Mouse (Mus musculus): ENCODE results near the gene Strn3. TPM values are rescaled to one million over a fixed set of nuclear protein-coding genes. Genes with fewer than 3 reads are reported as not detected.

The Strn3 gene
- total RNA-seq (2021): 10 to 100 TPM; 80.5 to 82.6 TPM
- long read RNA-seq, transcript Strn3-201 (18 exons, 3,046 nt): minor isoform, 25 of 77 reads
- long read RNA-seq, transcript Strn3-202 (16 exons, 2,791 nt): major isoform, 28 of 77 reads
- long read RNA-seq, partial matches to known transcripts: 5 of 77 reads
- long read RNA-seq, other reads (novel, unspliced or antisense): 19 of 77 reads

DNA sequence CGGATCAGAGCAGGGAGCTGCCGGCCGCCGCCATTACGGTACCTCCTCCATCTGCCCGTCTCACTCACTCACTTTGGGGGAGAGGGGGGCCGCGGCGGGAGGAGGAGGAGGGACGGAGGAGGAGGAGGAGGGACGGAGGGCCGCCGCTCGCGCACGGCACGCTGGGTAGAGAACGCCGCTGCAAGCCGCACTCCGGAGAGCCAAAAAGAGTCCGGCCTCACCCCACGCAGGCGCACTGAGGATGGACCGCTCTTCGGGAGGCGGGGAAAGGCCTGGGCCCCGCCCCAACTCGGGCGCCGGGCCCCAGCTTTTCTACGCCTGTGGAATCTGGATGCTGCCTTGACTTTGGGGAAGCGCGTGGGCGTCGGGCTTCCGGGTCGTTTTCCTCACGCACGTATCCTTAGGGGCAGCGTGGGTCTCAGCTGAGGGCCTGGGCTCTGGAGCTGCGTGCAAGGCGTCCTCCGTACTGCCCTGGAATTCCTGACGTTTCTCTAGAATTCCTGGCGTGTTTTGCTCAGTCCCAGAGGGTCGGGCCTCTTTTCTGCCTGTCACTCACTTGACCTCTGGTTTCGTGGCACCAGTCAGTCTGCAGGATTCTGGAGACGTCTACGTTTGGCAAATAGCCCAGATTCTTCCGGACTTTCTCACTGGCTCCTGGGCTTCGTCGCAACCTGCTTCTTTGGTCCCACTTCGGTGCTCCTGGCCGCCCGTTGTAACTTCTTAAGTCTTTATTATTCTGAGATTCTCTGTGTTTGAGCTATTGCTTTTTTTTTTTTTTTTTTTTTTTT lies at the start of gene Strn3:
Gene Strn3 (minus strand): TSS at position 53 of the 788 bp plus-strand sequence.
- DNase-seq (ENCODE audit: low spot score in 2 of 2): peak; percentile 92 to 96

DNA sequence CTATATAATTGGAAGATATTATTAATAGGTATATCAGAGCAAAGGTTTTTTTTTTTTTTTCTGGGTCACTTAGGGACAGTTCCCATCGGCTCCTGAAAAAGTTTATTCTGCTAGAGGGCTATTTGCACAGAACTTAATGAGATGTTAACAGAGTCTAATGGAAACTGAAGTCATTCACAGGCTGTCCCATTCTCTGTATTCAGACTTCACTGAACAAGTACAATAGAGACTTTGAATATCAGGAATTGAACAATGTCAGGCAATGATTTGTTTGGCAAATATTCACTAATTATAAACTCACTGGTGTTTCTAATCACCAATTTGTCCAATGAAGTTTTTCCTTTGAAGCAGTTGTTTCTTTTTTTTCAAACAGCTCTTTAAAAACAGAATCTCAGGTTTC lies 45.1 kb upstream of the Strn3 start:
- DNase-seq (ENCODE audit: low spot score in 2 of 2): no peak

DNA sequence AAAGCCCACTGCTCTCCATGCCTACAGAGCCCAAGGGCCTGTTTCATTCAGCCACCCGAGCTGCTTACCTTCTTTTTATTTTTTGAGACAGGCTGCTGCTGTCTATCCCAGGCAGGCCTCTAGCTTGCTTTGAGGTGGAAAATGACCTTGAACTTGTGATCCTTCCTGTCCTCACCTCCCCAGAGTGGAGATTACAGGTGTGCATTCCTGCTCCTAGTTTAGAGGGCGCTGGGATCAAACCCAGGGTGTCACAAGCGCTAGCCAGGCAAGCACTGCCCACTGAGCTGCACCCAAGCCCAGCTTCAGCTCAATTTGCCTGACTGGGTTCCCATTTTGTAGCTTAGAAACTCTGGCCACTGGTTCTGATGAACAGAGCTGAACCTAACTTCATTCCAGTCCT lies 44.7 kb upstream of the Strn3 start:
- DNase-seq (ENCODE audit: low spot score in 2 of 2): no peak

GRCm38 (mm10) chr12:51735840-51736271 lies 44.2 kb upstream of the Strn3 start:
- no peak for DNase-seq (ENCODE audit: low spot score in 2 of 2)

GRCm38 (mm10) chr12:51734605-51735211 lies 43.0 kb upstream of the Strn3 start:
- DNase-seq (ENCODE audit: low spot score in 2 of 2): no peak

GRCm38 (mm10) chr12:51729827-51730226 lies 38.1 kb upstream of the Strn3 start:
- no peak for DNase-seq (ENCODE audit: low spot score in 2 of 2)

DNA sequence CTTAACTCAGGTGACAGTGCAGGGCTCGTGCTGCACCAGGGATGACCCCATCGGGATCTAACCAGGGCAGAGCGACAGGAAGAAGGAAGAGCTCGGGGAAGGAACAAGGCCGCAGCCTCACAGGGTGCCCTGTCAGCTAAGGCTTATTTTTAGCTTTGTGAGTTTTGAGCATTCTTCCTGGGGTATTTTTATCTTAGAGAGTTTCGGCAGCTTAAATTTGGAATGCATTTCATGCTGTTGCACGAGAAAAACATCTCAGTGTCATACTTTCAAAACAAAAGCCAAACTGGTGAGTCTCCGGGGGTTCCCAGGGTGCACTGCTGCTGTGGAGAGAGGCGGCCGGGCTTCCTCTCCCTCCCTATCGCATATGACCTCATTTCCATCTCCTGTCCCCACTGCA lies 37.4 kb upstream of the Strn3 start:
- no peak for DNase-seq (ENCODE audit: low spot score in 2 of 2)

GRCm38 (mm10) chr12:51721836-51722235 lies 30.1 kb upstream of the Strn3 start:
- DNase-seq (ENCODE audit: low spot score in 2 of 2): no peak

GRCm38 (mm10) chr12:51718617-51719016 lies 26.9 kb upstream of the Strn3 start:
- DNase-seq (ENCODE audit: low spot score in 2 of 2): no peak

- no peak for DNase-seq (ENCODE audit: low spot score in 2 of 2)
These were observed 21.0 kb upstream of the Strn3 start for GRCm38 (mm10) chr12:51712685-51713084.

DNA sequence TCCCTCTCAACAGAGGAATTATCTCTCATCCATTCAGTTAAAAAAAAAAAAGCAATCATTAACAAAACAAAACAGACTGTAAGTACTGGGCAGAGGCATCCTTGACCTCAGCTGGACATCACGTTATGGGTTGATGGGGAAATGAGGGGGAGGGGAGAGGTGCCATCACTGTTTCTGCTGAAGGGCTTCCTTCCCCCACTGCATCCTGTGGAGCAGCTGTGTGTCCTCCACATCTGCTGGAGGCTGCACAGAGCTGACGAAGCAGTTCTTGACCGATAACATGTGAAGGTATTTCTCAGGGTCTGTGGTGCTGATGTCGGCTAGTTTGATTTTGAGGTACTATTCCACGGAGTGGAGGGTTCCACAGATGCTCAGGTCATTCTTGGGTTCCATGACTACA lies 18.5 kb upstream of the Strn3 start:
- DNase-seq (ENCODE audit: low spot score in 2 of 2): no peak

DNA sequence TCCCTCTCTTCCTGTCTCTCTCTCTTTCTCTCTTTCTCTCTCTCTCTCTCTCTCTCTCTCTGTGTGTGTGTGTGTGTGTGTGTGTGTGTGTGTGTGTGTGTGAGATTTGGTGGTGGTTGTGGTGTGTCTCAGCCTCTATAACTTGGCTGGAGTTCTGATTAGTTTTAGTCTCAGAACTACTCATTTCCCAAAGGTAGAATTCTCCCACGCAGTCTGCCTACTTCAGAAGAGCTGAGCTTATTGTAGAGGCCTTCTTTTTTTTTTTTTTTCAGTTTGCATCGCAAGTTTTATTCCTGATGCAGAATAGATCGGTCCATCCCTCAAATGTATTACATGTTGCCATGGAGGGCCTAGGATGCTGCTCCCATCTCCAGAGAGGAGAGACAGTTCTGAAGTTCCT lies 18.0 kb upstream of the Strn3 start:
- DNase-seq (ENCODE audit: low spot score in 2 of 2): no peak

- peak; percentile 23 to 41 for DNase-seq (ENCODE audit: low spot score in 2 of 2)
These were observed 17.4 kb upstream of the Strn3 start for GRCm38 (mm10) chr12:51708941-51709686.

GRCm38 (mm10) chr12:51706673-51707235 lies 15.1 kb upstream of the Strn3 start:
- DNase-seq (ENCODE audit: low spot score in 2 of 2): no peak

DNA sequence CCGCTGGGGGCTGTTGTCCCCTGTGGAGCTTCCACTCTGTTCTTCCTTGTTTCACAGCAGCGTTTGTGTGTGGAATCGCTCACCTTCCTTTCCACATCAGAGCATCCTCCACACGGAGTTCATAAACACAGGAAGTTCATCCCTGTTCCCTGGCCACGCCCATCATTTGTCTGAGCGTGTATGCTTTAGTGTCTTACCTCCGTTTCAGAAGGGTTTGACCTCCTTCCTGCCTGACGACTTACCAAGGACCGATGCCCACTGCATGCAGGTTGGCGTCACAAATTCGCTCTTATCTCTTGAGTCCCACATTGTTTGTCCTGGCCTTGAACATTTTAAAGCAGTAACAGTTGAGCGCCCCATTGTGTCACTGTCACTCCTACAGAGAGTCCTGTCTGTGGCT lies 14.1 kb upstream of the Strn3 start:
- DNase-seq (ENCODE audit: low spot score in 2 of 2): no peak

DNA sequence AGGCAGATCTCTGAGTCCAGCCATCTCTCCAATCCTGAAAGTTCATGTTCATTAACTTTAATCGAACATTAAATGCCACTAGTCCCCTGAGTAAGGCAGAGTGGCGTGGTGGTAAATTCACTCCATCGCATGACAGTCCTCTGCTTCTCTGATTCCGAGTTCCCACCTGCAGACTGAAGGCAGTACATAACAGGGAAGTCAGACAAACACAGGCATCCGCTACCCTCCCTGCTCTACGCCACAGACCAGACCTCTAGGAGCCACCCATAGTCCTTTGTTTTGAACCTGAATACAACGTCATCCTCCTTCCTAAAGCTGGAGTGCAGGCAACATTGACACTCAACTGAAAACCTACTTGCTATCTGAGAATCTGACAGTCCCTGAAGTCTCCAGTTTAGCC lies 12.9 kb upstream of the Strn3 start:
- no peak for DNase-seq (ENCODE audit: low spot score in 2 of 2)

DNA sequence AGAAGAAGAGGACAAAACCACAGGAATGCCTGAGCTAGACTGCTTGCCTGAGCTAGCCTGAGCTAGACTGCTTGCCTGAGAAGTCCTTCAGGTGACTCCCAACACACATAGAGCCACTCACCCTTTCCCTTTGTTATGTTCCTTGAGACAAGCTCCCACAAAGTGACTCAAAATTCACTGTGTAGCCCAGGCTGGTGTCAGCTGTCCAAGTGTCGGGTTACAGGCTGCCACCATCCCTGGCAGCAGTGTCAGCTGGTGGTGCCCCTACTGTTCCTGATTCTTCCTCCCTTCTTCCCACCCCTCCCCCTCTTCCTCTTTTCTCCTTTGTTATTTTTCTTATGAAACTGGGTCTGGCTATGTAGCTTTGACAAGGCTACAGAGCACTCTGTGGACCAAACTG lies 12.2 kb upstream of the Strn3 start:
- no peak for DNase-seq (ENCODE audit: low spot score in 2 of 2)

- no peak for DNase-seq (ENCODE audit: low spot score in 2 of 2)
These were observed 10.0 kb upstream of the Strn3 start for GRCm38 (mm10) chr12:51701723-51702122.

DNA sequence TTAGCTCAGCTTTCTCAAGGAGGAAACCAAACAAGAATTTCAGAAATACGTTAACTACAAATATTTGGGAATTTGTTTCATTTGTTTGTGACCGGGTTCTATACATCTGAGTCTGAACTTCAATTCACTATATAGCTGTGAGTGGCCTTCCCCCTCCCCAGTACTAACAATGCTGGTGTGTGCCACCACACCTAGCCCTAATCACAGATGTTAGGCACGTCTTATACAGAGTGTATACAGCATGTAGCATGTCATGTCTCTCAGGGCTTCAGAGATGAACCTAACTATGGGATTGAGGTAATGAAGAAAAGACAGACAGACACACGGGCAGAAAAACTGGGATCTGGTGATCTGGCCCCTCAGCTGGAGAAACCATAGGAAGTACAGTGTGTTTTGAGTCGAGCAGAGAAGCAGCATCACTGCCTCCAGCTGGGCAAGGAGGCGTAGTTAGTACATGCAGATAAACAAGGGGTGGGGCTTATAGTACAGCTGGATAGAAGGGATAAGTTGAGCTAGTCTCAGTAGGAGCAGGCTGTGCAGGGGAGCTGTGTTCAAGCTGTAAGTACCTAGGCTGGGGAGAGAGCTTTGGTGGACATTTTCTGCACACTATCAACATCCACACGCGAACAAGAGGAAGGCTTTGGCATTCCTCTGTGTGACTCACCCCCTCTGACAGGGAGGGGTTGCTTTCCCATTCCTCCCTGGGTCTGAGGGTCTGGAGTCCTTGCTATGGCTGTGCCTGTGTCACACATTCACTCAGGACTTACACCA lies 8.1 kb upstream of the Strn3 start:
- no peak for DNase-seq (ENCODE audit: low spot score in 2 of 2)

DNA sequence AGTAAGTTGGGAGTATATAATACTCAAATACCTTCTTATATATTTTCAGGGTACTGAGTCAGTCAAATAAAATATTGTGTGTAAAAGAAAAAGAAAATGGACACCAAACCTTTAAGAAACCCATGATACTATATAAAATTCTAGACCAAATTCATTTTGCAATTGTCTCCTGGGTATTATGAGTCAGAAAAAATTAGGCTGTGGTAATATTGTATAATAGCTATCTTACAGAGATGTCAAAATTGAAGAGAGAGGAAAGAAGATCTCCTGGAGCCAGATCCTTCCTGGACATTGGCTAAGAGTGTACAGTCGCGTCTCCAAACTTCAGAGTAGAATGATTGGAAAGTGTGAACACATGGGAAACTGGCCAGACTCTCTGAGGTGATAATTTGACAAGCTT lies 4.5 kb upstream of the Strn3 start:
- DNase-seq (ENCODE audit: low spot score in 2 of 2): no peak

DNA sequence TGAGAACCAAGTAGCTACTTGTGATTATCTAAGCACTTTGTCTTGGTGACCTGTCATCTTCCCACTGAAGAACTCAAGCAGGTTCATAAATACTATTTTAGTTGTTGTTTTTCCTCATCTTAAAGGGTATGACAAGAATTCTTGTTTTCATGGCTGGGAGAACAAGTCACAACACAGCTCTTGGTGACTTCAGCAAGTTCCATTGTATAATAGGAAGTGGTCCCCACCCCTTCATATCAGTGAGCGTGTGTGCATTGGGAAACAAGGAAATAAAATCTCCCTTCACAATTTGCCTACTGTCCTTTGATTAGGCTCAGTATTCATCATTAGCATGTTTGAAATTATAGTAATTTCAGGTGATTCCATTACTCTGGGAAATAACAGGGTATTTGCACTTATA lies 3.3 kb upstream of the Strn3 start:
- no peak for DNase-seq (ENCODE audit: low spot score in 2 of 2)

Measured in layer of hippocampus, postnatal 10 days (tissue).